Mouse (Mus musculus): ENCODE results near the gene Usp22. TPM values are rescaled to one million over a fixed set of nuclear protein-coding genes. Genes with fewer than 3 reads are reported as not detected.

Gene Usp22
- total and polyA plus RNA-seq, 3 experiments: 48.1 to 65.3 (median 54.7) TPM

GRCm38 (mm10) chr11:61146645-61147299 lies 28.1 kb downstream of the Usp22 start:
- Histone ChIP-seq H3K9ac (ENCODE audit: insufficient read depth, low read depth) (no peak overlapping the region), H3K27ac (ENCODE audit: insufficient read depth, low read depth) (no peak overlapping the region), H3K4me2 (ENCODE audit: insufficient read depth, low read depth, poor library complexity, severe bottlenecking) (no peak overlapping the region), H3K79me2 (replicated peaks; ENCODE audit: control insufficient read depth, extremely low read depth, insufficient read depth, poor library complexity, severe bottlenecking) (peaks cover 40% of the 10 kb centered on the region), H3K9me3 (replicated peaks; ENCODE audit: low read length) (no peaks in the 10 kb centered on the region), H3K4me3 (replicated peaks in 1 of 3; ENCODE audit: low read depth in 2 of 3, low read length in 2 of 3, poor library complexity in 1 of 3) (no peak overlapping the region), H3K4me1 (ENCODE audit: control insufficient read depth in 1 of 2, insufficient read depth in 2 of 2) (peaks cover 7 to 44% of the 10 kb centered on the region in 2 experiments), H3K27me3 (replicated peaks) (no peaks in the 10 kb centered on the region), H3K36me3 (replicated peaks in 1 of 2; ENCODE audit: control insufficient read depth in 1 of 2, insufficient read depth in 1 of 2, low read length in 1 of 2) (peaks cover 53 to 81% of the 10 kb centered on the region in 2 experiments)
- dilution Hi-C loops (cut with MboI; ENCODE audit: extremely low pct_ligation_motif_present, extremely low pct_unique_long_range_greater_than_20kb, low sequenced_read_pairs) (no loop called here), in situ Hi-C loops (cut with MboI; ENCODE audit: low pct_ligation_motif_present, low pct_unique_long_range_greater_than_20kb, low sequenced_read_pairs) (no loop called here)
- TF ChIP-seq TBP (conservative IDR thresholded peaks at IDR 0.05; ENCODE audit: low read depth, low read length): no peak
- TF ChIP-seq CTCF (conservative IDR thresholded peaks at IDR 0.05 in 1 of 2, IDR thresholded peaks at IDR 0.05 in 1 of 2; ENCODE audit: low read depth in 2 of 2, low read length in 2 of 2): peak; percentile 61 to 83
- no peak for TF ChIP-seq MXI1 (IDR thresholded peaks at IDR 0.05; ENCODE audit: low read depth, low read length)
- peak; percentile 71 for DNase-seq (ENCODE audit: extremely low read depth)

- no peaks in the 10 kb centered on the region for H3K27me3 ChIP-seq (replicated peaks)
- H3K9me3 ChIP-seq (replicated peaks; ENCODE audit: low read length): no peaks in the 10 kb centered on the region
- no peak overlapping the region for H3K4me2 ChIP-seq (ENCODE audit: insufficient read depth, low read depth, poor library complexity, severe bottlenecking)
- peaks cover 48% of the 10 kb centered on the region for H3K79me2 ChIP-seq (replicated peaks; ENCODE audit: control insufficient read depth, extremely low read depth, insufficient read depth, poor library complexity, severe bottlenecking)
- no peak for TF ChIP-seq USF1 (IDR thresholded peaks at IDR 0.05; ENCODE audit: low read depth, low read length)
- TF ChIP-seq IRF4 (IDR thresholded peaks at IDR 0.05; ENCODE audit: low read depth, low read length): no peak
- no peak for TF ChIP-seq USF2 (conservative IDR thresholded peaks at IDR 0.05; ENCODE audit: low read depth, low read length)
- TF ChIP-seq BHLHE40 (IDR thresholded peaks at IDR 0.05; ENCODE audit: low read depth, low read length): no peak
- no peak for TF ChIP-seq ELF1 (IDR thresholded peaks at IDR 0.05; ENCODE audit: low read depth, low read length)
- no peak for TF ChIP-seq JUN (IDR thresholded peaks at IDR 0.05; ENCODE audit: insufficient read depth, low read depth, low read length)
- TF ChIP-seq ZMIZ1 (IDR thresholded peaks at IDR 0.05; ENCODE audit: low read depth, low read length): no peak
- TF ChIP-seq UBTF (IDR thresholded peaks at IDR 0.05; ENCODE audit: low read depth, low read length): no peak
- no peak for TF ChIP-seq CTCF (conservative IDR thresholded peaks at IDR 0.05 in 1 of 2, IDR thresholded peaks at IDR 0.05 in 1 of 2; ENCODE audit: low read depth in 2 of 2, low read length in 2 of 2)
- no peak for TF ChIP-seq CHD1 (IDR thresholded peaks at IDR 0.05; ENCODE audit: low read depth, low read length)
- TF ChIP-seq NELFE (IDR thresholded peaks at IDR 0.05; ENCODE audit: low read depth, low read length): no peak
- no peak for TF ChIP-seq MAZ (IDR thresholded peaks at IDR 0.05; ENCODE audit: low read depth, low read length)
- H3K27ac ChIP-seq (ENCODE audit: insufficient read depth, low read depth): no peak overlapping the region
- H3K4me3 ChIP-seq (replicated peaks in 1 of 3; ENCODE audit: low read depth in 2 of 3, low read length in 2 of 3, poor library complexity in 1 of 3): no peak overlapping the region
- in situ Hi-C loops (cut with MboI; ENCODE audit: low pct_ligation_motif_present, low pct_unique_long_range_greater_than_20kb, low sequenced_read_pairs) (no loop called here), dilution Hi-C loops (cut with MboI; ENCODE audit: extremely low pct_ligation_motif_present, extremely low pct_unique_long_range_greater_than_20kb, low sequenced_read_pairs) (no loop called here)
- peaks cover 56 to 79% of the 10 kb centered on the region in 2 experiments for H3K36me3 ChIP-seq (replicated peaks in 1 of 2; ENCODE audit: control insufficient read depth in 1 of 2, insufficient read depth in 1 of 2, low read length in 1 of 2)
- peaks cover 13 to 56% of the 10 kb centered on the region in 2 experiments for H3K4me1 ChIP-seq (ENCODE audit: control insufficient read depth in 1 of 2, insufficient read depth in 2 of 2)
- DNase-seq (ENCODE audit: extremely low read depth): no peak
- no peak overlapping the region for H3K9ac ChIP-seq (ENCODE audit: insufficient read depth, low read depth)
Observed at GRCm38 (mm10) chr11:61145551-61145950, 29.3 kb downstream of the Usp22 start.

Measured in CH12.LX (cell line).